Mouse (Mus musculus) adrenal gland, postnatal 10 days (tissue): ENCODE measurements around the gene Rai14. TPM values are rescaled to one million over a fixed set of nuclear protein-coding genes. Genes with fewer than 3 reads are reported as not detected.

Source experiments
- DNase-seq: peaks from one replicate; pipeline ENCODE4 v3.0.0; 2021; ENCODE audit warnings: mixed read lengths
- total RNA-seq, 2 experiments: library from RNA; stranded (reverse); gene quantifications; 2 replicates each; pipeline ENCODE4 v1.2.3; 2021

Gene Rai14
- total RNA-seq, 2 experiments from 2014 or later: 18.7 to 21.0 TPM

DNA sequence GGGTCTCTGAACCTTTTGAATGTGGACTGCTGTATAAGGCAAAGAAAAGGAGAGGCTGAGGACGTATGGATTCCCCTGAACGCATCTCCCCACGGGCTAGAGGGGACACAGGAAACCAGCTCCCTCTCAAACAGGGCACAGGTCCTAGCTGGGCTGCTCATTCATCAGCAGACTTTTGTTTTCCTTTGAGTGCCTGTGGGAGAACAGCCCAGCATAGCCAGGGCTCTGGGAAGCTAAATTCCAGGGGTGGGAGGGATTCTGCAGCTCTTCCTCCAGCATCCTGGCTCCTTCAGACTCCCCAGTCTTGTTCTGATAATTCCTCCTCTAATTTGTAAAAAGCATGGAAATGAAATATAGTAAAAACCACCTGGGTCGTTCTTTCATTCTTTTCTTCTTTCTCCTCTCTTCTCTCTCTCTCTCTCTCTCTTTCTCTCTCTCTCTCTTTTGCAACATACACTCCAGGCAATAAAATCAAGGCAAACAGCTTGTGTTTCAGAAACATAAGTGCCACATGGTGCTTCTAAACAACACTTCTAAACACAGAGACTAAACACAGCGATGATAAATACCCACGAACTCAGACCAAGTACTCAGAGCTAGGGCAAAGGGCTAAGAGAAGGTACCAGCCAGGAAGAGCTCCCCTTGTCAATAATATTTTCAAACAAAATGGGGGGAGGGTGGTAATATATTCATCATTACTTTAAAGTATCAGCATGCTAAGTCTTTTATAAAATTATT is 65.9 kb downstream of the Rai14 start:
- no peak for DNase-seq

DNA sequence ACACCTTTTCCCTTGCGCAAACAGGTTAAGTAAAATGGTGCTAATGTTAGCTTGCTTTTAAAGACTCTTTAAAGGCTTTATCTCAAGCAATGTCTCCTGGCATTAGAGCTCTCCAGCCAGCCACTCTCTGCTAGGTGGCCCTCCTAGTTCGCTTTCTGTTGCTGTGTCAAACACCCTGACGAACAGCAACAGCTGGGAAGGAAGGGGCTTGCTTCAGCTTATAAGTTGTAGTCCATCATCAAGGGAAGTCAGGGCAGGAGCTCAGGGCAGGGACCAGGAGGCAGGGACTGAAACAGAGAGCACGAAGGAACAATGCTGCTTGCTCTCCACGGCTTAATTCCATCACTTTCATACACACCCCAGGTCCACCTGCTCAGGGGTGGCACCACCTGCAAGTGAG is 68.1 kb downstream of the Rai14 start:
- DNase-seq: no peak

DNA sequence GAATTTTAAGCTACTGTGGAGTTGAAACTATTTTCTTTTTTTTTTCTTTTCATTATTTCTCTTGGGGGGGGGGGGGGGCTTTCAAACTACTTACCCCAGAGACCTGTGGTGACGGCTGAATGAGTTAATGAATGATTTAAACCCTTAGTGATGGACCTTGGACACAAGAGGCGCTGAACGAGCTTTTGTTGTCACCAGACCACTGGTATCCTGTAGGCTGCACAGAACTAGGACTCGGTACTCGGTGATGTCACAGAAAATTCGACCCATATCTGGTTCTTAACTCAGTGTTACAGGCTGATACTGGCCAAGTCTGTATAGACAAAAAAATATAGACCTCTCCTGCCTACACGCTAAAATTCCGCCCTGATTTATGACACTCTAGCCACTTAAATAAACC is 69.3 kb downstream of the Rai14 start:
- no peak for DNase-seq

DNA sequence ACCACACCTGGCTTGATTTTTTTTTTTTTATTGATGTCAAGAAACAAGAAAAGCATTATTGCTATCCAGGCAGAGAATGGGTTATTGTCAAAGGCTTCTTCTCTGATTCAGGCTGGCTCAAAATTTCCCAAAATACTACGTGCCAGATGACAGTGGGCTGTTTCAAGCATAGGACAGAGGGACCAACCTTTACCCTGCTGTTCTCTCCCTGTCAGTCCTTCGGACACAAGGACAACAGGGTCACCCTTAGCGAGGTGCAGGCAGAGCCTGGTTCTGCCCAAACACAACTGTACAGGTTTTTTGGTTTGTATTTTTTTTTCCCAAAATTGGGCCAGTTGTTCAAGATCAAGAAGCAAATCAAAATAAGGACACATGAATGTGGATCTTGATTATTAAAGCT is 70.6 kb downstream of the Rai14 start:
- DNase-seq: no peak

DNA sequence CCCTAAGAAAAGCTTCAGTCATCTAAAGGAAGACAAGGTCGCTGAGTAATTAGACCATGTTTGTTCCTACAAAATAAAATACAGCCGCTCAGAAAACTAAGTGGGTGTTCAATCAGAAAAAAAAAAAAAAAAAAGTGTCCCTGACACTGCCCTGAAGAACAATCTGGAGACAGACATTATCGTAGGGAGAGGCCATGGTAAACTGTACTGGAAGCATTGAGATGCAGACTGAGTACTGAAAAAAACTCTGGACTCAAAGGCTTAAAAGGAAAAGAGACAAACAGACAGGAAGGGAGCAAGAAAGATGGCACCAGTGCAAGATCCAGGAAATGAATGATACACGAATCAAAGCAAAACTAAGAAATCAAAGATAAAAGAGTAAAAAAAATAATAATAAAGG is 71.2 kb downstream of the Rai14 start:
- DNase-seq: no peak

DNA sequence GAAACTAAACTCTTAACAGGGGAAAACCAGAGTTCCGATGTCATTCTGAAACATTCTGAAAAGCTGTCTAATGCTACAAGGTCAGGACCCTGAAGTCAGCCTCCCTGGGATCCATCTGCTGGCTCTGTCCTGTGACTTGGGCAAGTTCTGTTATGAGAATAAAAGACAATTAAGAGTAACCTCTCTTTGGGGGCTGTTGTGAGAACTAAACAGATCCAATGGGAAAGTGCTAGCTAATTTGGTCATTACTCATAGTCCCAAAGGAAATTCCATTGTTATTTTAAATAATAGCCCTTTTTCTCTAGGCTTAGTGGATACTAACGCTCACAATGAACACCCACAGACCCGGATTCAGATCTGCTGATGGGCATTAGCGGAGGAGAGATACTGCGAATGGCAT is 72.0 kb downstream of the Rai14 start:
- no peak for DNase-seq

DNA sequence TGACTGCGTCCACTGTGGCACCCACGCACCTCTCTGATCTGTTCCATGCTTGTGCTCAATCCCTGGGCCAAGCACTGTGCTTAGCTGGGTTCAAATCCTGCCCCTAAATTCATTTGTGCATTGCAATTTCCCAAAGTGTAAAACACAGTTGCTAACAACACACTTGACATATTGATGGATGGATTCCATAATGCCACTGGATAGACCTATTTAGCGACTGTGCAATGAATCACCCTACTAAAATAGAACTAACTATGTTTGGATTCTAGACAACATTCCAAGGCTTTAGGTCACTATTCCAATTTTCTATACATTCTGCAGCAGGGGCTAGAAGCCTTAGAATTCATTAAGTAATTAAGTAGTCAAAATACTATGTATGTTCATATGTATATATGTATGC is 73.7 kb downstream of the Rai14 start:
- no peak for DNase-seq

DNA sequence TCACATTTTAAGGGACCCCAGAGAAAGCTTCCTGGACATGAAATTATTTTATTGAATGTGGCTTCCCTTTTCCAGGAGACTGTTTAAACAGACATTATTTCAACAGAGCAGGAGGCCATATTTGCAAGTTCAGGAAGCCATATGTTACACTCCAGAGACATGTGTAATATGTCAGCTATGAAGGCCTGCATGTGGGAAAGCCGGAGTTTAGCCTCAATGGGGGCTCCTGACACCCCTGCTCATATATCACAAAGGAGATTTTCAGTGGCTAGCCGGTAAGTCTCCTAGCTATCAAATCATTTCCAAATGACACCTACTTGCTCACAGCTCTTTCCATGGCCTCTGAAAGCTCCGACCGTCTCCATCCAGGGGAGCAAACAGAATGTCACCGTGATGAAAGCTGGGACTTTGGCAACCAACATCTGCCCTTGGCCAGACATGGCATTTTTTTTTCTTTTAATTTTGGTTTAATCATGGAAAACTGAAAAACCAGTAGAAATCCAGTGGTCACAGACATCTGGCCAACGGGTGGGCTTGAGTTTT is 77.1 kb downstream of the Rai14 start:
- no peak for DNase-seq

DNA sequence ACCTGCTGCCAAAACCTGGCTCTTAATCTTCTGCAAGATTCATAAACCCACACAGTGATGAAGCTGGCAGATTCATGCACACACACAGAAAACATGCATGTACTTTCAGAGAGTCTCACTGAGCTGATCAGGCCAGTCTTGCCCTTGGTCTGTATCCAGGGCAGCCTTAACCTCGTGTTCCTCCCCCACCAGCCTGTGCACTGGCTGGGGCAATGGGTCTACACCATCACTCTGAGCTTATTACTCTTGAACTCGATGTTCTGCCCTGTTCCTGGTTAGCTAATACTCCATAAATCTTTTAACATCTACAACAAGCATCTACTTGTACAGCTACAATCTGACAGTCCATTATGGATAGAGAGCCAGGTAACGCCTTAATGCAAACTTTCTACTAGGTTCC is 77.6 kb downstream of the Rai14 start:
- DNase-seq: no peak

DNA sequence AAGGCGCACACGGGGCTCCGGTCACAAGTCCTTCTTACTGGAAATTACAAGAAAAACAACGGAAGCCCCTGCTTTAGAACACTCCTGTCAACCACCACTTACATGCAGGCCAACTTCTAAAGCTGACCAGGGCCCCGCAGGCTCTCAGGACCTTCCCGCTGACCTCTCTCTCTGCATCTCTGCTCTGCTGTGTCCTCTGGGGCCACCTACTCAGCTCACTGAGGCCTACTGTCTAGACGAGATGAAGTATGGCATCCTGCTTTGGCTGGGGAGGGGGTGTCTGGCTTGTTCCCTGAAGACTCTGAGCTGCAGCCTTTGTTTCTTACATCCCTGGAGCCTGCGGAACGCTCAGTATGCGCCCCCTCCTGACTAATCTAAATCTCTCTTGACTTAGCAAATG is 79.3 kb downstream of the Rai14 start:
- no peak for DNase-seq

DNA sequence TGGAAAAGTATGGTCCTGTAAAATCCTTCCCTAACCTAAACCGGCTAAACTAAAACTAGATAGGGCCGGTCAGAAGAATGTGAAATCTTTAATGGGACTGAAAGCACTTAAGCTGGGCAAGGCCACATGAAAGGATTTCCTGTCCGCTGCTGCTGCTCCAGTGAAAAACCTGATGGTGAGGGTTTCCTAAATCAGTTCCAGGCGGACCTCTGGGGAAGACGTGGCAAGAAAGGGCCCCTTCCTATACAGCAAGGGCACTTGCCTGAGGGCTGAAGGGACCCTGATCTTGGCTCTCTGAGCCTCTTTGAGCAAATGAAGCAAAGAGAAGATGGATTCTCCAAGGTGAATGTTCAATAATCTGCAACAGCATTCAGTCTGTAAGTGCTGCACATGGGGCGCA is 80.2 kb downstream of the Rai14 start:
- DNase-seq: no peak

DNA sequence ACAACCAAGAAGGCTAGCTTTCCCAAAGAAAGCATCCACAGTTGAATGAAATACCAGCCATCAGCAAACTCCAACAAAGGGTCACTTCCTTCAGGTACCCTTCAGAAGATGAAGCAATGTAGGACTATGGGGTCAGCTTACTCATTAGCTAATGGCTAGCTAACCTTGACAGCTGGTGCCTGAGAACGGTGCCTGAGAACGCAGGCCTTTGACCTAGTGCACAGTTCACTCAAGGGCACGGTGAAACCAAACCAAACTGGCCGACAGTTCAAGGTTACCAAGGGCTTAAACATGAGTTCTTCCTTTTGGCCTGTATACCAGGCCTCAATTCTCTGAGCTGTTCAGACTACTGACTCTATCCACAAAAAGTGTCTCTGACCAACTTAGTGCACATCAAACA is 81.0 kb downstream of the Rai14 start:
- no peak for DNase-seq

DNA sequence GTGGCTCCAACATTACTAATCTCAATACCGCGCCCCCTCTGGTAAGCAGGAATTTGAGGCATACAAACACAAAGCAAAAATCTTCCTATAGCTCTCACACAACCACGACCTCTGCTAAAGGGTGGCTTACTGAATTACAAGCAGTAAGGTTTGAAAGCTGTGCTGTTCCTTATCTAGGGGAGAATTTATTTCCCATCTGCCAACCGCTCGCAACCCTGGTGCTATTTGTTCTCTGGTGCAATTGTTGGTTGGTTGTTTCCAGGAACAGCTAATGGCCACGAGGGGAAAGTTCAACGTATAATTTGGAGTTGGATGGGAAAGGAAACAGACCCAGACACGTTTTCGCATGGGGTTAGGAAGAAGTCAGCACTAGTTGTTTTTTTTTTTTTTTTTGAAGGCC is 81.8 kb downstream of the Rai14 start:
- no peak for DNase-seq

DNA sequence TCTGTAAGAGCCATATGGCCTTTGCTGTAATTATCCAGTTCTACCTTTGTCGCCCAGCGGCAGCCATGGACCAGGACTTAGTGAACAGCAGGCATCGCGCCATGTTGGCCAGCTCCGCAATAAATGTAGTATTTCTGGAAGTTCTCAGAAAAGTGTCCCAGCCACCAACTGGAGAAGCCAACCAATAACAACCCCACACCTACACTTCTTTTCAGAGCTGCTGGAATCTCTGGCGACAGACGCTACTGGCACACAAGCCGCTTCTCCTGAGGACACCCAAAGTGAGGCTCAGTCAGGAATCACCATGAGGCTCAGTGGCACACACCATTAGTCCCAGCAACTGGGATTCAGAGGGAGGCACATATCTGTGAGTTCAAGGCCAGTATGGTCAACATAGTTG is 82.4 kb downstream of the Rai14 start:
- no peak for DNase-seq

DNA sequence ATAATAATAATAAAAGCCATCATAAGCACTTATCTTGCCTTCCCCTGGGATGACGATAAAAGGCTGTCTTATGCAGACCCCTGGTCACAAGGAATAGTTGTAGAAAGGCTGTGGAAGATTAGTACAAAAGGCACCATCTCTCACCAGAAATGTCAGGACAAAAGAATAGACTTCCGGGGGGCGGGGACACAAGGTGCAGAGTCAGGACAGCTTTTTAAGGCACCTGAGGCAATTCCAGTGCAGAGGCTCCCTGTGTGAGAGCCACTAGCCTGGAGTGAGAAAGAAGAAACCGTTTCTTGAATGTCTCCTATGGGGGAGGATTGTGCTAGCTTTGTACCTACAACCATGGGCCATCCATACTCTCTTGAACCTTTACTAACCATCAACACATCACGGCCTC is 82.9 kb downstream of the Rai14 start:
- DNase-seq: no peak

DNA sequence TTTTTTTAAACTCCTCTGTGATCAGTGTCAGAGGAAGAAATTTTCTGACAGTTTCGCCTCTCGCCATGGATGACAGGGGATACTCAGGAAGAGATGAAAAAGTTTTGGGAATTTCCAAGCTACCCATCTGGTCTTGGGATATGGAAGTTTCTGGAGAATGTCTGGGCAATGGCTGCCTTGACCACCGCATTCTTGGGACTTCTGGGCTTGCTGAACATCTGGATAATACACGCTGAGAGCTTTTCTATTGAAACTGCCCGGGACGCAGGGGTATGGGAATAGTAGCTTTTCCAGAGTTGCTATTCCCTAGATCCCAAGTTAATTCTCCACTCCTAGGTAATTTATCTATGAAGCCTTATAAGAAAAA is 85.5 kb downstream of the Rai14 start:
- no peak for DNase-seq

DNA sequence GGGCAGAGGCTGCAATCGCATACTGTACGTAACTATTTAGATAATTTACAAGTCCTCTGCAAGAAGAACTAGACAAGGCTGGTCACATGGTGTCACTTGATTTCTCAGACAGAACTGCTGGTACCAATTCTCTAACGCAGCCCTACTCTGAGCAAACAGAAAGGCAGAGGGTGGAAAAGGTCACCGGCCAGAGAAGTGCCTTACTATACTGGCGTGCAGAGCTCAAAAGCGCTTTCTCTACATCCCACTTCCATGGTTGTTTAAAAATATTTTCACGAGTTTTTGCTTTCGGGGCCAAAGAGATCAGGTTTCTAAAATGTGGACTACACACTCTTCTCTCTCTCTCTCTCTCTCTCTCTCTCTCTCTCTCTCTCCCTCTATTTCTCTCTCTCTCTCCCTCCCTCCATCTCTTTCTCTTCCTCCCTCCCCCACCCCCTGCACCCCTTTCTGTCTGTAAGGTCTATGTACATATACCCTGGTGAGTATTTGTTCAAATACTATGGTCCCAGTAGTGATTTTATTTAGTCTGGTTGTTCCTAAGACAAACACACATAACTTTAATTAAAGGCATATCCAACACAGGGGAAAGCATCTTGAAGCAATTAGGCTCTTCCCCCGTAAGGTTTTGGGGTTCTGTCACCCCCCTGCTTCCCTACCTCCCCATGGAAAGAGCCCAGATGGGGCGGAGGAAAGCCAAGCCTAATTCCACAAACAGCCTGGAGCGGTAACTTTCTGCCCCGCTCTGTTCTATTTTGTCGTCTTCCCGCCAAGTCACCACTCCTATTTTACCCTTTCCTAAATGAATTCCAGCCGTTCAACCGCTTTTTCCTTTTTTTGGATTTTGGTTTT is 86.1 kb downstream of the Rai14 start:
- no peak for DNase-seq

DNA sequence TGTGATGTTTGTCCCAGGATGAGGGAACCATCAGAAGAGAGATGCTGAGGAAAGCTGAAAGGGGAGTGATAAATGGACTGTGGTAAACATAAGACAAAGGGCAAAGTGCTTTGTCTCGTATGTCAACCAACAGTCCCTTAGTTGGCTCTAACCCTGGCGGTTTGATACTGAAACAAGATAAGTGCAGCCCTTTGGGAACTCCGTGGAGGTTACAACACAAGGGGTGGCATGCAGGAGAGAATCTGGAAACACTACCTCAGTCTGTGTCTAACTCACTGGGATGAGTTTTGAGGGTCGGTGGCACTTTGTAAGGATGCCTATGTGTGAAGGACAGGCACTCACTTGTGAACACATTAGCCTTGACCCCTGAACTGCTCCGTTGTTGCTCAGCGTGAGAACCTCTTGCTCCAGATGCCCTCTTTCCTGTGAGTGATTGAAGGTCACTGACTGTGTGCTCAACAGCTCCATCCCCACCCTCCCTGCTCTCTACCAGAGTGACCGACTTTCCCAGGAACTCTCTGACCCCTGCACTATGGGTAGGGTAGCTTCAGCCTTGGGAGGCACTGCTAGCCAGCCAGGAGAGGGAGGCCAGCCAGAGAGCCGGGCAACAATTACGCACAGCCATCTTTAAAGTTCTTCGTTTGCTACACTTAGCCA is 90.7 kb downstream of the Rai14 start:
- DNase-seq: peak; percentile 28

DNA sequence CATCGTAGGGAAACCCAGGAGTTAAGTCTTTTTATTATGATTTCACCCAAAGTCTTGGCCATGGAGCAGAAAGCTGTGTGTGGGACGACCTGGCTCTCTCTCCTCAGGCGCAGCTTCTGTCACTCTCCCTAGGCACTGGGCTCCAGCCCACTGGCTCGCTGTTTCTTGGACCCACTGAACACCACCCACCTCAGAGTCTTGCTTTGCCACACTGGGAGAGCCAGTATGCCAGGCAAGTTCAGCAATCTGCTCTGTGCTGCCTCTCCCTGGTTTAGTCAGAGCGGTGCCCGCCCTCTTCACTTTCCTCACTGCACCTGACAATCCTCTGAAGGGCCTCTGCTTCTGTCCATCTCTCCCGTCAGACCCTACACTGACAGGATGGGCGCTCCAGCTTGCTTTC is 93.2 kb downstream of the Rai14 start:
- no peak for DNase-seq

DNA sequence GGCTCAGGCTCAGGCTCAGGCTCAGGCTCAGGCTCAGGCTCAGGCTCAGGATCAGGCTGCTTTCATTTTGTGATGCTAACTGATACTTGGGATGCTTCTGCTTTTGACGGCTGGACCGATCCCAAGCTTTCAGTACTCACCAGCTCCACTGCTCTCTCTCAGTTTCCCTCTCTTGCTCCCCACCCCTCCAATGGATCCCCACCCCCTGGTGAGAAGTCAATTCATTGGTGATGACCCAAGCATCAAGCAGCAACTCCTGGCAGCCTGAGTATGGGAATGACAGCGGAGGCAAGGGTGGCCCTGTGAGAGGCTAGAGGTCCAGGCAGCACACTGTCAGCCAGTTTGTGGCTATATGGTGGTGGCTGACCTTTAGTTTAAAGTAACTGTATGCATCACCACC is 94.7 kb downstream of the Rai14 start:
- DNase-seq: no peak

DNA sequence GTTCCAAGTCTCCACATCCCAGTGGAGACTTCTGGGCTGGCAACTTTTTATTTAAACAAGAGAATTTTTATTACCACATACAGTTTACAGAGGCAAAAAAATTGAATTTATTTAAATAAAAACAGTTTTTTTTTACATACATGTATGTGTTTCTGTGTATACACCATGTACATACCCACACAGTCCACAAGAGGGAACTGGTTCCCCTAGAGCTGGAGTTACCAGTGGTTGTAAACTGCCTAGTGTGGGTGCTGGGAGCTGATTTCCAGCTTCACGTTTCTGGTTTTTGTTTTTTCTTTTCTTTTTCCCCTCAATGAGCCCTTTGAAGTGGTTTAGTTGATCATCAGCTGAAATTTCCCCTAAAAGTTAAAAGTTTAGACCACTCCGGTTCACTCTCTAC is 96.1 kb downstream of the Rai14 start:
- no peak for DNase-seq

DNA sequence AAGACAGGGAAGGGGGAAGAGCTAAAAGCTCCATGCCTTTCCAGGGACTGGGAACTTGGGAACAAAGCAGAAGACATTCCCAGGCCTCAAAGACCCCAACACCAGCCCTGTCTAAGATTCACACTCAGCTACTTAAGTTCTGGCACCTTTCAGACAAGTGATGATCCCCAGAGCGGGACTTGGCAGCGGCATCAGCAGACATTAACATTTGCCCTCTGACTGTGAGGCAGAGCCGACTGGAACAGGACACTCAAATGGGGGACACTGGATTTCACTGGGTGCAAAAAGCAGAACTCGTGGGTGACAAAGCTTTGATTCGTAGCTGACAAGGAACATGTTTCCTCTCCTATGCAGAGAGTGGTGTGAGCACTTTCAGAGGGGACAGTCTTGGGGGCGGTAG is 98.4 kb downstream of the Rai14 start:
- no peak for DNase-seq

DNA sequence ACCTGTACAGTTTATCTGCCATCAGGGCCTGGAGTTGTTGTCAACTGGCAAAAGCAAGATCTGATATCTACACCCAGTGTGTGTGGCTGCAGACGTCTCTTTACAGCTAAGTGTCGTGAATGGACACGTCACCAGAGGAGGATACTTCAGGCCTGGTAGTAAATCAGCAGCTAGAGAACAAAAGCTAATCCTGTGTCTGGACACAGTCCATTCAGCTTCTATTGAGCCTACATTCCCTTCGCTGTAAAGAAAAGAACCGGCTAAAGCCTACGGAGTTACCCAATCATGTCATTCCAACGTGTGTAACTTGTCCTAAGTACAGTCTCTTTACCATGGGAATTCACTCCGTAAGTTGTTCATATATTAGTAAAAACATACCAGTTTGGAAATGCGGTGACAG is 103.4 kb downstream of the Rai14 start:
- DNase-seq: no peak
